Mouse (Mus musculus) frontal cortex, postnatal 14 days (tissue): ENCODE data around the gene Naa16.
"Not testable (repeated sequence)": the region's sequence is repeated elsewhere in the genome, so short reads cannot be mapped to it uniquely, and the experiment has no call there.

Experiments used
- DNase-seq, 2 experiments: peaks; one replicate each; pipeline ENCODE4 v3.0.0; 2022; ENCODE audit warnings: low spot score in 2 of 2

The Naa16 gene

GRCm38 (mm10) chr14:79390265-79390926 is at the start of gene Naa16:
Gene Naa16 (minus strand): TSS chr14:79390778.
- DNase-seq: peak; percentile 86 to 90

GRCm38 (mm10) chr14:79434068-79434467 is 43.5 kb upstream of the Naa16 start:
- no peak for DNase-seq

GRCm38 (mm10) chr14:79426730-79427365 is 36.3 kb upstream of the Naa16 start:
- DNase-seq: not testable (repeated sequence)

- DNase-seq: peak; percentile 89 to 90
Measured at GRCm38 (mm10) chr14:79425979-79426729, 35.6 kb upstream of the Naa16 start, which contains the start of gene Kbtbd7. Gene Kbtbd7 (plus strand): TSS chr14:79426511.

- DNase-seq: no peak
Measured at GRCm38 (mm10) chr14:79420083-79420685, 29.6 kb upstream of the Naa16 start.

GRCm38 (mm10) chr14:79413121-79413520 is 22.5 kb upstream of the Naa16 start:
- DNase-seq: no peak

GRCm38 (mm10) chr14:79410662-79411061 is 20.1 kb upstream of the Naa16 start:
- no peak for DNase-seq

- no peak for DNase-seq
Measured at GRCm38 (mm10) chr14:79409278-79409830, 18.8 kb upstream of the Naa16 start.

- DNase-seq: no peak
Measured at GRCm38 (mm10) chr14:79407641-79408040, 17.1 kb upstream of the Naa16 start.

GRCm38 (mm10) chr14:79397321-79398122 is 6.9 kb upstream of the Naa16 start, which contains the start of gene Mtrf1:
Gene Mtrf1 (plus strand): TSS chr14:79397772.
- peak; percentile 54 to 56 for DNase-seq

- peak in 1 of 2 experiments; percentile 8 for DNase-seq
Measured at GRCm38 (mm10) chr14:79394564-79394963, 4.0 kb upstream of the Naa16 start.

- DNase-seq: no peak
Measured at GRCm38 (mm10) chr14:79393289-79393688, 2.7 kb upstream of the Naa16 start.

- DNase-seq: no peak
Measured at GRCm38 (mm10) chr14:79389438-79390264, 927 bp downstream of the Naa16 start.

- DNase-seq: no peak
Measured at GRCm38 (mm10) chr14:79388304-79388703, 2.3 kb downstream of the Naa16 start.

- DNase-seq: no peak
Measured at GRCm38 (mm10) chr14:79383120-79383519, 7.5 kb downstream of the Naa16 start.

GRCm38 (mm10) chr14:79377041-79377440 is 13.5 kb downstream of the Naa16 start:
- DNase-seq: no peak

GRCm38 (mm10) chr14:79358055-79358454 is 32.5 kb downstream of the Naa16 start:
- DNase-seq: no peak

GRCm38 (mm10) chr14:79346384-79346783 is 44.2 kb downstream of the Naa16 start:
- no peak for DNase-seq

- no peak for DNase-seq
Measured at GRCm38 (mm10) chr14:79335613-79336012, 55.0 kb downstream of the Naa16 start.

- no peak for DNase-seq
Measured at GRCm38 (mm10) chr14:79331936-79332335, 58.6 kb downstream of the Naa16 start.
